Mouse (Mus musculus): ENCODE measurements around the gene Ssbp3. TPM values are rescaled to one million over a fixed set of nuclear protein-coding genes. Genes with fewer than 3 reads are reported as not detected.

Ssbp3 gene
- polyA plus RNA-seq, 1 experiment from 2014 or later, result 147 TPM

DNA sequence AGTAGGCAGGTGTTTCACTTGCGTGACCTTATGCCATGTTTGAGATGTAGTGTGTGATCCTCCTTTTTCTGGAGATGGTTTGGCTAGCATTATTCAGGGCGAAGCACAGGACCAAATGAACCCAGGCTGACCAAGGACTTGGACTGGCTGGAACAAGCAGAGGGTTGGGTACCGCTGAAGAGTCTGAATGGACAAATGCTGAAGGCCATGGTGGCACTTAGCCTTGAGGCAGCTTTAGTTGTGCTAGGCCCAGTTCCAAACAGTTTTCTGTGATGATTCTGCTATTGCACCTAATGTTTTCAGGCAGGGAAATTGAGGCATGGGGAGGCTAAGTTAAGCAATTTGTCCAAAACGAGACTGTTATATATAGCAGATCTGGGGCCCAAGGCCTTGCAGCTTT, 61.6 kb downstream of the Ssbp3 start:
- Histone ChIP-seq H3K36me3 (replicated peaks) (peaks cover 53% of the 10 kb centered on the region), H3K4me3 (no peak overlapping the region), H3K9me3 (no peaks in the 10 kb centered on the region), H3K27ac (replicated peaks) (no peak overlapping the region), H3K4me1 (peaks cover 98% of the 10 kb centered on the region), H3K27me3 (replicated peaks; ENCODE audit: low read depth, poor library complexity, severe bottlenecking) (no peaks in the 10 kb centered on the region)
- 90% methylated on average over 4 of the region's 4 CpGs for WGBS
- no peak for DNase-seq (ENCODE audit: low spot score)

DNA sequence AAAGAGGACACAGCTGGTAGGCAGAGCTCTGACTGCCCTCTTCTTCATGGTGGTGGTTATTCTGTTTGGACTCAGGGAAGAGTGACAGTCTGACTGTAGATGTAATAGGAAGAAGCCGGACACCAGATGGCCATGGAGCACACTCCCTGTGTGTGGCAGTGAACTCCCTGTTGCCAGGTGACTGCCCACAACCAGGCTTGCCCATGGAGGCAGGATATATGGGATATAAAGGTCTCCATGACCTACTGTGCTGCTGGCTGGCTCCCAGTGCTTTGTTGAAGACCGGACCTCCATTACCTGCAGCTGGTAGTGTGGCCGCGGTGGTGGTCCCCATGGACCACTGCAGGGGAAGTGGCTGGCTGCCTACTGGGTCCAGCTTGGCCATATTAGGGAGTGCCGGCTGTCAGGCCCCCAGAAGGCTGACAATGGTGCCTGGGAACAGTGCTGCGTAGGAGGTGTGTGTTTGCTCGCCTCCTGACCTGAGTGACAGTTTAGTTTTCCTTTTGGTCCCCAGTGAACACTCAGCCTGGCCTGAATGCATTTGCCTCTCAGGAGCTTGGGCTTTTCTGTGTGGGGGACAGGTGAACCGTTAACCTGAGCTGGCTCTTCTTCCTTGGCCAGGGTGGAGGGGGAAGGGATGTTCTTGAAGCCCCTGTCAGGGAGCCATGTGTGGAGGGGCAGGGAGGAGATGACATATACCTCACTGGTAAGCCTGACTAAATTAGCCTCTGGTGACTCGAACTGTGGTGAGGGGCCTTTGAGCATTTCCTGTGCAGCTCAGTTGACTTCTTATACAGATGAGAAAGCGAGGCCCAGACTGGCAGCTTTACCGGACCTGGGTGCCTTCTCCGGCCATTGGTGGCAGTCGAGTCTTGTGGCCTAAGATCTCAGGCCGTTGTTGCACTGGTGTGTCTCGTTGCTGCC, 62.2 kb downstream of the Ssbp3 start:
- H3K4me1 ChIP-seq, result peaks cover 98% of the 10 kb centered on the region
- H3K4me3 ChIP-seq, result no peak overlapping the region
- peak overlapping the region; percentile 48; the same call in 1 of the 2 replicates for H3K27ac ChIP-seq (replicated peaks)
- no peaks in the 10 kb centered on the region for H3K9me3 ChIP-seq
- H3K27me3 ChIP-seq (replicated peaks; ENCODE audit: low read depth, poor library complexity, severe bottlenecking), result no peaks in the 10 kb centered on the region
- peaks cover 50% of the 10 kb centered on the region for H3K36me3 ChIP-seq (replicated peaks)
- WGBS, result 77% methylated on average over 15 of the region's 15 CpGs
- no peak for DNase-seq (ENCODE audit: low spot score)

DNA sequence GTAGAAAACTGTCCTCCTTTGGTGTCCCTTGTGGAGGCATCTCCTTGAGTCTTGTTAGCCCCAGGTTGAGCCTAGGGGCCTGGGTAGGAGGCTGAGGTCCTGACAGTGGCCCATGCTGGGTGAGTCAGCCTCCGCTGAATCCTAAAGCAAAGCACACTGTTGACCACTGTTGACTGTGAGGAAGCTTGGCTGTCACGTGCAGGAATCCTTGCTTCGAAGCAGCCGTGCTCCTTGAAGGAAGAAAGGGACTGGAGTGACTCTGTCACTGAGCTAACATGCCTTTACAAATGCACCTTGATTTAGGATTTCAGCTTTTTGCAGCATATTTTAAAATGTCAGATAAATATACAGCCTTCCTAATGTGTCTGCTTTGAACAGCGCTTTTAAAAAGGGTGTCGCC, 64.8 kb downstream of the Ssbp3 start:
- H3K27ac ChIP-seq (replicated peaks), result no peak overlapping the region
- no peak overlapping the region for H3K4me3 ChIP-seq
- no peaks in the 10 kb centered on the region for H3K9me3 ChIP-seq
- H3K27me3 ChIP-seq (replicated peaks; ENCODE audit: low read depth, poor library complexity, severe bottlenecking), result no peaks in the 10 kb centered on the region
- H3K36me3 ChIP-seq (replicated peaks), result peaks cover 36% of the 10 kb centered on the region
- peaks cover 100% of the 10 kb centered on the region for H3K4me1 ChIP-seq
- DNase-seq (ENCODE audit: low spot score), result no peak
- 73% methylated on average over 6 of the region's 6 CpGs for WGBS

DNA sequence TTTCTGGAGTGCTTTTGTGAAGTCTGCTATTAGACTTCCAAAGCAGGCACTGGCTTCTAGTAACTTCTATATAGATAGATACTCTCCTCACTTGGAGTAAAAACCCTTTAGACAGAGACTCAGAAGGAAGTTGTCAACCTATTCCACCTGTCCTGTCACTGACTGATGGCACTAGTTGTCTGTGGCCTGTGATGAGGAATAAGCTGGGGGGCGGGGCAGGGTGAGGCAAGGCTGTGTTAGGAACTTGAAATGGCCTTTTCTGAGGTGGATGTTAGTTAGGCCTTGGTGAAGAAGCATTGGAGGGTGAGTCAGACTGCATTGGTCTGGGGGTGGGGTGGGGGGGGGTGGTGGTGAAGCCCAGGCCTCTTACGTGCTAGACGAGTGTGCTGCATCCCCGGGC, 65.4 kb downstream of the Ssbp3 start:
- 47% methylated on average over 4 of the region's 4 CpGs for WGBS
- peaks cover 31% of the 10 kb centered on the region for H3K36me3 ChIP-seq (replicated peaks)
- H3K27me3 ChIP-seq (replicated peaks; ENCODE audit: low read depth, poor library complexity, severe bottlenecking), result no peaks in the 10 kb centered on the region
- H3K4me1 ChIP-seq, result peaks cover 100% of the 10 kb centered on the region
- H3K9me3 ChIP-seq, result no peaks in the 10 kb centered on the region
- H3K27ac ChIP-seq (replicated peaks), result 0 out of 2 replicates have a peak overlapping the region, but pooled peaks have one; percentile 31
- H3K4me3 ChIP-seq, result no peak overlapping the region
- no peak for DNase-seq (ENCODE audit: low spot score)

DNA sequence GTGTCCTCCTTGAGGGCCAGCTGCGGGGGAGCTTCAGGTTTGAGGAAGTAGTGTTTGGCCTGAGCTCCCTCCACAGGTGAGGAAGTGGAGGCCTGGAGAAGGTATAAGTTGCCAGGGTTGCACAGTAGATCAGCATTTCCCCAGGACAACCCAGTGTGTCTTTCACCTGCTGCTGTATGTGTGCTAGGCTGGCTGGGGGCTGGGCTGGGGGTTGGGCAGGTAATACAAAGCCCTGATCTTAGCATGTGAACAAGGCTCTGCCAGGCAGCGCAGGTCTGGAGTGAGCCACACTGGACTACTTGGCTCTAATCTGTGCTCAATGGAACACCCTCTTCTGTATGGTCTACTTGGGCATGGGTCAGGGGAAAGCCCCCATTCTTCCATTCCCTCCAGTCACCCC, 66.1 kb downstream of the Ssbp3 start:
- Histone ChIP-seq H3K36me3 (replicated peaks) (peaks cover 28% of the 10 kb centered on the region), H3K4me1 (peaks cover 100% of the 10 kb centered on the region), H3K4me3 (no peak overlapping the region), H3K27ac (replicated peaks) (peak overlapping the region; percentile 31), H3K9me3 (no peaks in the 10 kb centered on the region), H3K27me3 (replicated peaks; ENCODE audit: low read depth, poor library complexity, severe bottlenecking) (no peaks in the 10 kb centered on the region)
- 65% methylated on average over 2 of the region's 2 CpGs for WGBS
- no peak for DNase-seq (ENCODE audit: low spot score)

DNA sequence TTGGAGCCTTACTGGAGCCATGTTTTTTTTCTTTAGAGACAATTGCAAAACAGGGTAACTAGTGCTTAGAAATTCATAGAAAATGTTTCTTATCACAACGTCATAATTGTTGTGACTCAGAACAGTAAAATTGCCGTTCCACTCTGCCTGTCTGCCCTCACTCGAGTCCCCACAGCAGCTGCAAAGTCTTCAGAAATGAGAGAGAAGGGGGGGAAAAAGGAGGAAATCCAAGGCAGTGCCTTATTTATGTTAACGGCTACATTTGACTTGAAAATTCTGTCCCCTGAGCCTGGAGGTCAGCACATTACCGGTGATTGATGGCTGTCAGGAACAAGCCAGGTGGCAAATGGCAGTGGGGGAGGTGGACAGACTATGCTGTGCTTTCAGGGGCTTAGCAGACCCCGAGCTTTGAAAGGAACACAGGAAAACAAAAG, 66.7 kb downstream of the Ssbp3 start:
- peak; percentile 62 for DNase-seq (ENCODE audit: low spot score)
- Histone ChIP-seq H3K9me3 (no peaks in the 10 kb centered on the region), H3K4me3 (0 out of 2 replicates have a peak overlapping the region, but pooled peaks have one; percentile 23), H3K4me1 (peaks cover 99% of the 10 kb centered on the region), H3K27me3 (replicated peaks; ENCODE audit: low read depth, poor library complexity, severe bottlenecking) (no peaks in the 10 kb centered on the region), H3K27ac (replicated peaks) (peak overlapping the region; percentile 31), H3K36me3 (replicated peaks) (peaks cover 31% of the 10 kb centered on the region)
- 10% methylated on average over 6 of the region's 6 CpGs for WGBS

DNA sequence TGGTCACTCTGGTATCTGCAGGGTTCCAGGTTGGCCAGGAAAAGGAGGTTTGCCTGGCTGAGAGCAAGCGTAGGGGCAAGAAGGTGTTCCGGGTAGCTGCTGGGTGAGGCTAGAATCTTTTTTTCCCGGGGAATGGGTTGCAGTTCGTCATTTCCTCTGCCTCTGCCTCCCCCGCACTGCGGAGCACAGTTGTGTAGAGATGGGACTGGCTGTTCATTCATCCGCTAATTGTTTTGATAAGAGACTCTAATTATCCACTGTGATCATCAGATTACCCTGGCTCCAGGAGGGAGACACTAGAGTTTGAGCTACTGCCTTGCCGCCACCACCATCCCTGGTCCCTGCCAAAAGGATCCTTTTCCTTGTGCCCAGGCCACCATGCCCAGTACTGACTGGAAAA, 67.9 kb downstream of the Ssbp3 start:
- no peaks in the 10 kb centered on the region for H3K9me3 ChIP-seq
- peak overlapping the region; percentile 31; the same call in 1 of the 2 replicates for H3K27ac ChIP-seq (replicated peaks)
- no peaks in the 10 kb centered on the region for H3K27me3 ChIP-seq (replicated peaks; ENCODE audit: low read depth, poor library complexity, severe bottlenecking)
- peaks cover 23% of the 10 kb centered on the region for H3K36me3 ChIP-seq (replicated peaks)
- WGBS, result 45% methylated on average over 8 of the region's 8 CpGs
- no peak overlapping the region for H3K4me3 ChIP-seq
- peaks cover 99% of the 10 kb centered on the region for H3K4me1 ChIP-seq
- no peak for DNase-seq (ENCODE audit: low spot score)

DNA sequence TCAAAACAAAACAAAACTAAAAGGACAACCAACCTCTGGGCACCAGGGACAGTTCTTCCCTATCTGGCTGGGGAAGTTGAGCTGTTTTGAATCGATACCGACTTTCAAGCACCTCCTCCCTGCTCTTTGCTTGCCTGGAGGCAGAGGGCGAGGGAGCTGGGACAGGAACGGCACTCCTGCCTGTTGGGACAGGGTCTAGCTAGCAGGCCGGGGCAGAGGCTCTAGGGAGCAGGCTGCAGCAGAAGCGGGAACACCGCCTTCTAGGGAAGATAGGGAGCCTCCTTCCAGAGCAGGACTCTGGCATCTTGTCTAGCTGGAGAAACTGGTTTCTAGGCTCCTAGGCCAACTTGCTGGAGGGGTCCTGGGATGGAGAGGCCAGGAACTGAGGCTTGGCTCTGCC, 70.2 kb downstream of the Ssbp3 start:
- peak overlapping the region; percentile 31 for H3K27ac ChIP-seq (replicated peaks)

DNA sequence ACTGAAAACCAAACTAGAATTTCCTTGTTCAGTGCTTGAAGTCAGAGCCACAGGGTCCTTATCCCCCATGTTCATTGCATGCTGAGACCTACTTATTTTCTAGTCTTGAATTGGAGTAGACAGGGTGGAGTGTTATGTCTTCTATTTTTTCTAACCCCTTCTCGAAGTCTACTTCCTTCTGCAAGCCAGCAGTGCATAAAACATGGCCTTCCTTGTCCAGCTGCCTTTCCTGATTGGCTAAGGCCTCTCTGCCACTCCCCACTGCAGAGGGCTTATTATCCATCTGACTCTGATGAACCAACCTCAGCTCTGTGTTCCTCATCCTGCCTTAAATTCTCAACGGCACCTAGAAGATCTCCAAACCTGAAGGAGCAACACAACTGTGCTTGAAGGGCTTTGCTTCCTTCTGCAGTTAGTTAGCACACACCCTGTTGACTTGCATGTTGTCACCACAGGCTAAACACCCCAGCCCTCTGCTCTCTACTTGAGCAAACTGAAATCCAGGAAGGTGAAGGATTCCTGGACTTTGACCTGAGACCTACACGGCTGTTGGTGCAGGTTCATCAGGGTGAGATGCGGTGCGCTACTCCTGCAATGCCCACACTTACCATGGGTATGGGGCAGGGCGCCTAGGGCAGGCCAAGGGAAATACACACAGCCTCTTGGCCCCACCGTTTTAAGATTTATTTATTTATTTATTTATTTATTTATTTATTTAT, 71.0 kb downstream of the Ssbp3 start:
- DNase-seq (ENCODE audit: low spot score), result no peak
- Histone ChIP-seq H3K36me3 (replicated peaks) (peaks cover 26% of the 10 kb centered on the region), H3K27ac (replicated peaks) (no peak overlapping the region), H3K4me3 (no peak overlapping the region), H3K4me1 (peaks cover 99% of the 10 kb centered on the region), H3K9me3 (no peaks in the 10 kb centered on the region), H3K27me3 (replicated peaks; ENCODE audit: low read depth, poor library complexity, severe bottlenecking) (no peaks in the 10 kb centered on the region)
- 82% methylated on average over 7 of the region's 7 CpGs for WGBS

More for the DNA sequence above, 70.2 kb downstream of the Ssbp3 start:
- H3K9me3 ChIP-seq, result no peaks in the 10 kb centered on the region
- peaks cover 26% of the 10 kb centered on the region for H3K36me3 ChIP-seq (replicated peaks)
- no peak overlapping the region for H3K4me3 ChIP-seq
- WGBS, result 25% methylated on average over 7 of the region's 7 CpGs
- H3K4me1 ChIP-seq, result peaks cover 99% of the 10 kb centered on the region
- peak; percentile 66 for DNase-seq (ENCODE audit: low spot score)
- H3K27me3 ChIP-seq (replicated peaks; ENCODE audit: low read depth, poor library complexity, severe bottlenecking), result no peaks in the 10 kb centered on the region

DNA sequence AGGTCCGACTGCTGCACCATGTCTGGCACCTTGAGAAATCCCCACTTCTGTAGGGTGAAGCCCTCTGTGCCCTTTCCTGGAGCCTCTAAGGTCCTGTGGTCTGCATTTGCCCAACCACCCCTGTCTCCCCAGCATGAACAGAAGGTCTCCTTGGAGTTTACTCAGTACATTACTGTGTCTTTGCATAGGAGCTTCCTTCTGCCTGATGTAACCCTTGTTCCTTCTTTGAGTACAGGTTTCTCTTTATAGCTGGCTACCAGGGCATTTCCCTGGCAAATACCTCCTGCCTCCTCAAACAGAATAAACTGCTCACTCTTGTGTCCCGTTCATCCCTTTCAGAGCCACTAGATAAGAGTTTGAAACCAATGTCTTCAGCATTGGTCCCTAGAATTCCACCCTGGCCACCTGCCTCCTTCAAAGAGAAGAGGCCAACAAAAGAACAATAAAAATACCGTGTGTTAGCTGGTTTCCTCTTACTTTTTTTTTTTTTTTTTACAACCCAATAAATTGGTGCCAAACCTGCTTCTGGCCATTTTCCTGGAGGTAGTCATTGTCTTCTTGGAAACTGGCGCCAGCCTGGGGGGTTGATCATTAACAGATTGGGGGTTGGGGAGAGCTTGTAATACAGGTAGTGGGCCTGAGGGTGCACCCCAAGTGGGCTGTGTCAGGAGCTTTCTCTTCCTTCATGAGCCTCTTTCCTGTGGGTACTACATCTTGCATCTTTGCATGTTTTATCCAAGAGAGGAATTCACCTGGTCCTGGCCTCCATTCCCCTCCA, 72.0 kb downstream of the Ssbp3 start:
- Histone ChIP-seq H3K4me3 (no peak overlapping the region), H3K9me3 (no peaks in the 10 kb centered on the region), H3K36me3 (replicated peaks) (peaks cover 27% of the 10 kb centered on the region), H3K4me1 (peaks cover 99% of the 10 kb centered on the region), H3K27me3 (replicated peaks; ENCODE audit: low read depth, poor library complexity, severe bottlenecking) (no peaks in the 10 kb centered on the region), H3K27ac (replicated peaks) (no peak overlapping the region)
- 74% methylated on average over 4 of the region's 4 CpGs for WGBS
- DNase-seq (ENCODE audit: low spot score), result no peak

DNA sequence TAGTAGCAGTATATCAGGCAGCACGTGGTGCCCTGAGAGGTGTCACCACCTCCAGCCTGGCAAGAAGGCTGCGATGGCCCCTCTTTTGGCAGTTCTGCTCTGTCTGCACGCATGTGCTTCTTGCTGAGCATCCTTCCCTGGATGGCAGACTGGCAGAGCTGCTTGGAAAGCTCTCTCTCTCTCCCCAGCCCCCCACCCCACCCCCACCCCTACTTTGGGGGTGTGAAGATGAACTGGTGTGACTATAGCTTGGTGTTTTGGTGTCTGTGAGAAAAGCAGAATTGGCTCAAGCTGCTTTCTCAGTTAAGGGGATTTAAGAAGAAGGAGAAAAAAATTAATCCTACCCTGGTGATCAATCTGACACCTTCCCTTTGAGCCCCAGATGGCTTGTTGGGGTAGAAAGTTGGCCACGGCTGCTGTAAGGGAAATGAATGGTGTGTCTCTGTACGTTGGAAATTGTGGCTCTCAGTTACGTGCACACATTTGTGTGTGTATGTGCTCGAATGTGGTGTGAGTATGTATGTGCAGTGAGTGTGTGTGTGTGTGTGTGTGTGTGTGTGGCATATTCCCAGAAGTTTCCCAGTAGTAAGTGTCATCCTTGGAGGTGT, 73.5 kb downstream of the Ssbp3 start:
- Histone ChIP-seq H3K4me1 (peaks cover 99% of the 10 kb centered on the region), H3K4me3 (no peak overlapping the region), H3K27ac (replicated peaks) (peak overlapping the region; percentile 14), H3K36me3 (replicated peaks) (peaks cover 31% of the 10 kb centered on the region), H3K9me3 (no peaks in the 10 kb centered on the region), H3K27me3 (replicated peaks; ENCODE audit: low read depth, poor library complexity, severe bottlenecking) (no peaks in the 10 kb centered on the region)
- no peak for DNase-seq (ENCODE audit: low spot score)
- 79% methylated on average over 7 of the region's 7 CpGs for WGBS

DNA sequence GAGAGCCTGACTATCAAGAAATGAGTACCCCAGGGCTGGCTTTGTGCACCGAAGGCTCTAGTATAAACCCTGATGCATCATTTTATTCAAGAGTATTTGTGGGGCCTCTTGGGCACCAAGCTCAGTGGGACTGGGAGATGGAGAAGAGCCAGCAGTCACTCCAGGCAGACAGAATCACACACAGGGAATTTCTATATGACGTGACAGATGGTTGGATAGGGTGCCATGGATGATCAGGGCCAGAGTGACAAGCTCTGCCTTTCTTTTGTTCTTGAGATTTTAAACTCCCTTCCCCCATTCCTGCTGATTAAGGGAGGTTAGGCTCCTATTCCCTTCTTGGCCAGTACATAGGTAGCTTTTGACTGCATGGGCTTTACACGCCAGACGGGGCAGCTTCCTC, 74.8 kb downstream of the Ssbp3 start:
- no peaks in the 10 kb centered on the region for H3K9me3 ChIP-seq
- peaks cover 98% of the 10 kb centered on the region for H3K4me1 ChIP-seq
- 70% methylated on average over 4 of the region's 4 CpGs for WGBS
- peak overlapping the region; percentile 88 for H3K27ac ChIP-seq (replicated peaks)
- peaks cover 29% of the 10 kb centered on the region for H3K36me3 ChIP-seq (replicated peaks)
- DNase-seq (ENCODE audit: low spot score), result no peak
- no peak overlapping the region for H3K4me3 ChIP-seq
- H3K27me3 ChIP-seq (replicated peaks; ENCODE audit: low read depth, poor library complexity, severe bottlenecking), result no peaks in the 10 kb centered on the region
